Mouse (Mus musculus) kidney, adult 9 months (tissue): ENCODE results near the gene Rin1.
A peak's percentile ranks its signal among the peaks of the same experiment; 100 is the strongest.

Source experiments
- DNase-seq: peaks from one replicate; pipeline ENCODE4 v3.0.0; 2022

The Rin1 gene

DNA sequence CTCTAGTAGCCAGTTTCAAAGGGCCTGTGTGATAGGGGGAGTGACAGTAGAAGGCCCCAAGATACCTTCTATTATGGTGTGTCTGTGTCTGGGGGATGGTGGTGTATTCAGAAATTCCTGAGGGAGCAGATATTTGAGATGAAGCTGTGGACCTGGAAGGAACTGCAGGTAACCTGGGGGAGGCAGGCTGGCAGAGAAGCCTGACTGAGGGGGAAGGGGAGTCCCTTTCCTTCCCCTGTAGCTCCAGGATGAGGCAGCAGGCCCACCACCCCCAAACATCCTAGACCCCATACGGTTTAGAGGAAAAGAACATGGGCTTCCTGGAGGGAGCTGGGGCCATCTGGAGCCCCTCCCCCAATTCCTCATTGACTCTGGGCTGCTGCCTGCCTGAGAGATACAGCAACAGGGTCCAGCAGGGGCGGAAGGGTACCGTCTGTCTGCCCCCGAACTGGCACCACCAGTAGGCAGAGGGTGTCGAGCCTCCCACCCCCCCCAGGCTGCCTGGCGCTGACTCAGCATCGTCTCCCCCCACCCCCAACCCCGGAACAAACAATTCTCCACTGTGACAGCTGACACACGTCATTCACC, 45.7 kb downstream of the Rin1 start:
- no peak for DNase-seq

- DNase-seq: no peak
Measured at GRCm38 (mm10) chr19:5097521-5098362, 47.5 kb downstream of the Rin1 start.

DNA sequence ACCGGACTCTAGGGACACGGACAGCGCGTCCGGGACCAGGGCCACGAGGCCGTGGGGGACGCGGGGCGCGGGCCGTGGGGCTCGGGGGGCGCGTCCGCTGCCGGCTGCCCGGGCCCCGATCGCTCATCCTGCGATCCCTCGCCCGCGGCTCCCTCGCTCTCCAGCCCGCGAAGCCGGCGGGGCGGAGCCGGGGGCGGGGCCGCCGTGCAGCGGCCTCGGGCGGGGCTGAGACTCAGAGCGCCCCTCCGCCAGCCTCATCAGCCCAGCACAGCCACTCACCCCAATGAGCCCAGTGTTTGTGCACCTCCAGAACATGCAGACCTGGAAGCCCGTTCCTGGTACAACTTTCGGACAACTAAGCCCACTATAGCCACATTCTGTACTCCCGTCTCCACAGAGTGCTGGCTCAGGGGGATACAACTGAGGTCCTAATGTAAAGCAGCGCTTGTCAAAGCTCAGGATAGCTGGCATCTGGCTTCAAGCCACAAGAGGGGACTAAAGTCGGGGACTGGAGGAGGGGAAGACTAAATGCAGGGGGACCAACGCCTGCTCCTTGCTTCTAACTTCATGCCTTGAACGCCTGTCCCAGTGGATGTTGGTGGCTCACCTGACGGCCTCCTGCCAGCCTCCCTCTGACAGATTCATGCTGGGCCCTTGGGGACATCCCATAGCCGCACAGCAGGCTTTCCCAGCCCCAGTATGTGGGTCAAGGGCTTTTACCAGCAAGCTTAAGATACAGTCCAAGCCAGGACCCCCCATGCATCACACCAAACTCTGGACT, 48.3 kb downstream of the Rin1 start, which contains the start of gene Cnih2:
Cnih2 (minus strand) TSS at position 159 of the 781 bp plus-strand sequence.
- no peak for DNase-seq

DNA sequence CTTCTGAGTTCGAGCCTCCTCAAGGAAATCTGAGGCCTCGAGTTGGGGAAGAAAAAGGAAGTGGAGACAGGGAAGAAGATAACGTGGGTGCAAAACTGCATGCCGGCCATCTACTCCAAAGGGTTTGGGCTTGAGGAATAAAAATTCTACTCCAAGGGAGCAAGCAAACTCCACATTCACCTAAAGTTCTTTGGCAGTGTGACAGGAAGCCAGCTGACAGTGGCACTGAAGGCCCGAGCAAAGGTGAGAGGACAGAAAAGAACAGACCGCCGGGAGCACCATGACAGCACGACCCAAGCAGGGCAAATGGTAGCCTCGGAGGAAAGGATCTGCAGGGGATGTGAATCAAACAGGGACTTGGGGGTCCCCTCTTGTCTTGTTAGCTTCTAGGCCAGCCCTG, 55.8 kb downstream of the Rin1 start:
- DNase-seq: peak; percentile 75
